Mouse (Mus musculus): ENCODE data around the gene Lonp2.

GRCm38 (mm10) chr8:86637826-86638225 is 14.0 kb downstream of the Lonp2 start:
- no peak for TF ChIP-seq POLR2A (IDR thresholded peaks at IDR 0.05; ENCODE audit: low read depth, low read length)
- no peak for TF ChIP-seq CTCF (IDR thresholded peaks at IDR 0.05; ENCODE audit: borderline replicate concordance, insufficient read depth, low read length)

Measured in embryonic fibroblast, embryonic 13.5 days (primary cell).